Mouse (Mus musculus) heart, postnatal 14 days (tissue): Measurements from ENCODE around the gene Krtap1-3. TPM values are rescaled to one million over a fixed set of nuclear protein-coding genes. Genes with fewer than 3 reads are reported as not detected.

ENCODE experiments used
- DNase-seq, 2 experiments: peaks; one replicate each; pipeline ENCODE4 v3.0.0; 2021 to 2022
- intact Hi-C: fragments of 180-260 bp; cut with DNase I; formaldehyde crosslinking; loops from one replicate; pipeline ENCODE4 v1.15.1; 2025
- total RNA-seq, 2 experiments: library from RNA; stranded (reverse); gene quantifications; 2 replicates each; pipeline ENCODE4 v1.2.3; 2021

Gene Krtap1-3
- total RNA-seq, 2 experiments from 2014 or later: not detected

- no peak for DNase-seq
- intact Hi-C loops: no loop called here
Observed at GRCm38 (mm10) chr11:99562580-99562979, 28.6 kb downstream of the Krtap1-3 start.

DNA sequence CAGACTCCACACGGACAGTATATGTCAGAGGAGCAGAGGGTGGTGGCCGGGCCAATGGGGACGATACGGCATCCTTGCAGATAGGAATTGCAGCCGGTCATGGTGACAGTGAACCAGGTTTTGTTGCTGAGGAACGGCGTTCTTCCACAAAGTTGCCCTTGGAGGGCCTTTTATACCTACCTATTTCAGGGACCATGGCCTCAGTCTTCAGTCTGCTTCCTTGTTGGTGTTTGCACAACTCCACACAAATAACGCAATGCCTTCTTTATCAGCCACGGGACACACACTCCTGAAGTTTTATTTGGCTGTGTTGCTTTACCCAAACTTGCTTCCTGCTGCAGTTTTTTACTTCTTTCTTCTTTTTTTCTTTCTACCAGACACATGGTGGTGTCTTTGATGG is 31.8 kb downstream of the Krtap1-3 start, which contains the start of gene Gm11939:
TSS of gene Gm11939 (minus strand) at position 101 of the 400 bp plus-strand sequence.
- intact Hi-C loops: no loop called here

DNA sequence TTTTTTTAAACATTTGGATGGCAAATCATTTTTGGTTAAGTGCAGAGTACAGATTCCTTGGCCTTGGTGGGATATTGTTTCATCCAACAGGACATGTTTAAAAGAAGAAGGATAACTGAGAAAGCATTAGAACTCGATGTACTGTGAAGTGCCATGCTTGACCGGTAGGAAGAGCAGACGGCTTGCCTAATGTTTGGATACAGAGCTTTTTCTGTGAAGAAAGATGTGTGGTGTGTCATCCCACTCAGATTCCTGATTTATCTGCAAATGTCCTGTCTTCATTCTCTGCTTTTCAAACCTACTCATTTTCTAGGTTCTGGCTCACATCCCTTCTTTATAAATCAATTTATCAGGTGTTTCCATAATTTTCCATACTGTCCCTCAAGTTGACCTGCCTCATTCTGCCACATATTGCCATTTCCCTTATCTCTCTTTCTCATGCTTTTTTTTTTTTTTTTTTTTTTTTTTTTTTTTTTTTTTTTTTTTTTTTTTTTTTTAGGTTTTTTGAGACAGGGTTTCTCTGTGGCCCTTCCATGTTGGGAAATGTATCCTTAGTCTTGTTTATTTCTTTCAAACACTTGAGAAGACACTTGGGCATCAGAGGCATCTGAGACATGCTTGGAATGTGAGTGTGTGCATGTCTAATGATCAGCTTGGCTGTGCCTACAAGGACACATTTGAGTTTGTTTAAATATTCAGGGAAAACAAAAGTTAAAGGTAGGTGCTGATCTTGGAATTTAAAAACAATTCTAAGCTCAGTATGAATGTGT is 33.0 kb downstream of the Krtap1-3 start:
- intact Hi-C loops: no loop called here
- no peak for DNase-seq

More for the DNA sequence above, 31.8 kb downstream of the Krtap1-3 start, which contains the start of gene Gm11939:
- DNase-seq: no peak

GRCm38 (mm10) chr11:99556753-99557152 is 34.4 kb downstream of the Krtap1-3 start, which contains the start of gene Krtap3-2:
Gene Krtap3-2, minus strand, starts transcription at chr11:99556853.
- no peak for DNase-seq
- intact Hi-C loops: no loop called here

DNA sequence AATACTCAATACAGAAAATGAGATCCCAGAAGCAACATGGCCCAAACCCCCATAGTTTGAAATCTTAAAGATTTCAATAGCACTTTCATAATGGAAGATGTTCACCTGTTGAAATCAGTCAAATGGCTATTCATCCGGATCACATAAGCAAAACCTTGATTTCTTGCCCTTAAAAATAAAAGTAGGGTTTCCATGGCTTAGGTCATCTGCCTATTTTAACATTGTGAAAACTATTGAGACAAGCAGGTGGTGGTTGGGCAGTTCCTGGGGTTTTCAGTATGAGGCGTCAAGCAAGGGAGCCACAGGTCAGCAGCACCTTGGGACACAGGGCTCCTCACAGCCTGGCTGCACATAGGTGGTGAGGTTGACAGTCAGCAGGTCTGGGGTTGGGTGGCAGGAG is 34.9 kb downstream of the Krtap1-3 start:
- intact Hi-C loops: no loop called here
- no peak for DNase-seq

- intact Hi-C loops: no loop called here
- DNase-seq: no peak
Observed at GRCm38 (mm10) chr11:99550765-99551164, 40.4 kb downstream of the Krtap1-3 start, which contains the start of gene Krtap3-3. Gene Krtap3-3, minus strand, starts transcription at chr11:99550865.

- intact Hi-C loops: no loop called here
- DNase-seq: no peak
Observed at GRCm38 (mm10) chr11:99547892-99548291, 43.2 kb downstream of the Krtap1-3 start.

Other genes with a start within 250 kb of the Krtap1-3 start
- gene Krt27, start 240.2 kb downstream of the Krtap1-3 start, total RNA-seq: not detected
- gene Krt28, start 216.4 kb downstream of the Krtap1-3 start, total RNA-seq: not detected
- gene Krt10, start 202.0 kb downstream of the Krtap1-3 start, total RNA-seq: 1 to 10 TPM; 4.6 to 8.9 TPM
- gene Krt12, start 169.1 kb downstream of the Krtap1-3 start, total RNA-seq: not detected
- gene Krt20, start 153.2 kb downstream of the Krtap1-3 start, total RNA-seq: under 1 TPM; 0.14 to 0.22 TPM
- not detected for gene Krt23, start 98.2 kb downstream of the Krtap1-3 start, total RNA-seq
- gene Krt39, start 70.0 kb downstream of the Krtap1-3 start, total RNA-seq: not detected
- not detected for gene Krt40, start 48.2 kb downstream of the Krtap1-3 start, total RNA-seq
- not detected for gene Krtap3-3, start 40.5 kb downstream of the Krtap1-3 start, total RNA-seq
- not detected for gene Krtap3-2, start 34.5 kb downstream of the Krtap1-3 start, total RNA-seq
- not detected for gene Gm11939, start 31.9 kb downstream of the Krtap1-3 start, total RNA-seq
- gene Krtap3-1, start 24.7 kb downstream of the Krtap1-3 start, total RNA-seq: not detected
- not detected for gene Krtap1-5, start 10.3 kb downstream of the Krtap1-3 start, total RNA-seq
- not detected for gene Krtap1-4, start 7.7 kb downstream of the Krtap1-3 start, total RNA-seq
- not detected for gene Krtap9-3, start 6.8 kb upstream of the Krtap1-3 start, total RNA-seq
- not detected for gene Gm11938, start 12.0 kb upstream of the Krtap1-3 start, total RNA-seq
- not detected for gene Gm11937, start 18.9 kb upstream of the Krtap1-3 start, total RNA-seq
- gene Krtap2-4, start 23.5 kb upstream of the Krtap1-3 start, total RNA-seq: not detected
- gene Gm11562, start 29.1 kb upstream of the Krtap1-3 start, total RNA-seq: not detected
- not detected for gene Krtap4-1, start 36.9 kb upstream of the Krtap1-3 start, total RNA-seq
- gene Krtap4-2, start 43.7 kb upstream of the Krtap1-3 start, total RNA-seq: not detected
- gene Krtap4-7, start 52.8 kb upstream of the Krtap1-3 start, total RNA-seq: not detected
- gene Gm11555, start 58.9 kb upstream of the Krtap1-3 start, total RNA-seq: not detected
- gene Gm11563, start 67.6 kb upstream of the Krtap1-3 start, total RNA-seq: not detected
- gene Krtap4-6, start 74.6 kb upstream of the Krtap1-3 start, total RNA-seq: not detected
- gene Gm14190, start 99.4 kb upstream of the Krtap1-3 start, total RNA-seq: not detected
- not detected for gene Gm14180, start 143.0 kb upstream of the Krtap1-3 start, total RNA-seq
- not detected for gene Gm11595, start 181.6 kb upstream of the Krtap1-3 start, total RNA-seq
- not detected for gene Krtap4-8, start 189.4 kb upstream of the Krtap1-3 start, total RNA-seq
- not detected for gene Krtap4-9, start 193.9 kb upstream of the Krtap1-3 start, total RNA-seq
- not detected for gene Gm11596, start 202.1 kb upstream of the Krtap1-3 start, total RNA-seq
- gene Gm11569, start 207.6 kb upstream of the Krtap1-3 start, total RNA-seq: not detected
- gene Gm11554, start 213.1 kb upstream of the Krtap1-3 start, total RNA-seq: not detected
- not detected for gene Krtap4-13, start 218.6 kb upstream of the Krtap1-3 start, total RNA-seq
- gene Gm11564, start 224.3 kb upstream of the Krtap1-3 start, total RNA-seq: not detected
- not detected for gene 2300003K06Rik, start 246.7 kb upstream of the Krtap1-3 start, total RNA-seq